Mouse (Mus musculus) neural tube, embryonic 11.5 days (tissue): Measurements from ENCODE around the gene Gstz1. TPM values are rescaled to one million over a fixed set of nuclear protein-coding genes. Genes with fewer than 3 reads are reported as not detected.

Experiments used
- ATAC-seq: fragments of 200-750 bp; cut with Nextera tagmentation; 2 replicates; pipeline ENCODE4 v1.8.0; 2017; ENCODE audit warnings: moderate number of reproducible peaks, mild to moderate bottlenecking, moderate TSS enrichment, moderate library complexity; ENCODE audit not compliant: insufficient read depth, low FRiP score, low TSS enrichment
- DNase-seq: peaks from one replicate; pipeline ENCODE4 v3.0.0-alpha.2; 2015; ENCODE audit warnings: low spot score
- H3K27ac ChIP-seq: fragments of 300-500 bp; sonication (generic); 2 replicates; pipeline ENCODE4 v1.5.1; 2014; ENCODE audit warnings: low read depth, mild to moderate bottlenecking, low read length
- H3K27me3 ChIP-seq: fragments of 300-500 bp; sonication (generic); 2 replicates; pipeline ENCODE4 v1.6.1; 2014; ENCODE audit warnings: mild to moderate bottlenecking, low read length, mixed read lengths; ENCODE audit not compliant: control insufficient read depth, insufficient read depth
- H3K36me3 ChIP-seq: fragments of 300-500 bp; sonication (generic); 2 replicates; pipeline ENCODE4 v1.6.1; 2014; ENCODE audit warnings: mild to moderate bottlenecking, low read length, moderate library complexity, mixed read lengths; ENCODE audit not compliant: control insufficient read depth, insufficient read depth
- H3K4me1 ChIP-seq: fragments of 300-500 bp; sonication (generic); 2 replicates; pipeline ENCODE4 v1.6.1; 2014; ENCODE audit warnings: low read length, mixed read lengths; ENCODE audit not compliant: control insufficient read depth, insufficient read depth
- H3K4me2 ChIP-seq: fragments of 300-500 bp; sonication (generic); 2 replicates; pipeline ENCODE4 v1.6.1; 2014; ENCODE audit warnings: low read depth, mild to moderate bottlenecking, moderate library complexity
- H3K4me3 ChIP-seq: fragments of 300-500 bp; sonication (generic); 2 replicates; pipeline ENCODE4 v1.5.1; 2014; ENCODE audit warnings: low read depth, low read length
- H3K9ac ChIP-seq: fragments of 300-500 bp; sonication (generic); 2 replicates; pipeline ENCODE4 v1.6.1; 2014; ENCODE audit warnings: mild to moderate bottlenecking, low read length
- H3K9me3 ChIP-seq: fragments of 300-500 bp; sonication (generic); 2 replicates; pipeline ENCODE4 v1.6.1; 2016; ENCODE audit warnings: low read length; ENCODE audit not compliant: control insufficient read depth
- WGBS: fragments of 180-500 bp; shearing (Covaris S2); extraction: QIAGEN DNeasy Blood & Tissue Kit; methylation state at CpG from one replicate; pipeline ENCODE4 v1.1.7; 2014; 5-methylcytosine and 5-hydroxymethylcytosine counted together
- polyA plus RNA-seq: library from polyadenylated mRNA; unstranded; fragments of >200 nt; fragmentation: Nextera tagmentation; extraction: Ambion mirVana; gene quantifications from 2 replicates; pipeline ENCODE4 v1.2.1, GENCODE M21; 2014

The Gstz1 gene
- 31.8 and 31.9 TPM in 2 replicates for polyA plus RNA-seq

- Histone ChIP-seq H3K9me3 (no peaks in the 10 kb centered on the region), H3K27ac (peak within 1 kb of the TSS; percentile 83), H3K4me3 (peak within 1 kb of the TSS; percentile 64), H3K36me3 (no peaks in the 10 kb centered on the region; the same call in 1 of the 2 replicates), H3K4me2 (peak within 1 kb of the TSS; percentile 49), H3K9ac (peak within 1 kb of the TSS; percentile 57), H3K4me1 (peaks cover 3% of the 10 kb centered on the region; the same call in 1 of the 2 replicates), H3K27me3 (no peaks in the 10 kb centered on the region)
- WGBS, result under 1% methylated on average over 27 of the region's 27 CpGs
- DNase-seq (peak; percentile 91), ATAC-seq (peak; percentile 92)
These were observed at the start of gene Gstz1 for GRCm38 (mm10) chr12:87146966-87147365. TSS of gene Gstz1 (plus strand) at chr12:87147165.

- no peak overlapping the region for H3K27ac ChIP-seq
- 84% methylated on average over 4 of the region's 4 CpGs for WGBS
- ATAC-seq, result no peak
These were observed 46.6 kb upstream of the Gstz1 start for GRCm38 (mm10) chr12:87100331-87100730.

GRCm38 (mm10) chr12:87102165-87102631 lies 44.8 kb upstream of the Gstz1 start, which contains the start of gene Ngb:
TSS of gene Ngb (minus strand) at chr12:87102539.
- 3% methylated on average over 32 of the region's 32 CpGs for WGBS
- no peak for ATAC-seq

More at GRCm38 (mm10) chr12:87100331-87100730, 46.6 kb upstream of the Gstz1 start:
- Histone ChIP-seq H3K4me3 (no peak overlapping the region), H3K9ac (no peak overlapping the region), H3K9me3 (no peaks in the 10 kb centered on the region), H3K4me2 (no peak overlapping the region), H3K36me3 (no peaks in the 10 kb centered on the region), H3K27me3 (peaks cover 14% of the 10 kb centered on the region), H3K4me1 (no peaks in the 10 kb centered on the region)
- DNase-seq, result no peak

GRCm38 (mm10) chr12:87103471-87103870 lies 43.5 kb upstream of the Gstz1 start:
- Histone ChIP-seq H3K9ac (no peak overlapping the region), H3K4me1 (no peaks in the 10 kb centered on the region), H3K27ac (no peak overlapping the region), H3K4me3 (no peak overlapping the region), H3K9me3 (no peaks in the 10 kb centered on the region), H3K27me3 (peaks cover 14% of the 10 kb centered on the region), H3K4me2 (no peak overlapping the region), H3K36me3 (no peaks in the 10 kb centered on the region)
- 91% methylated on average over 4 of the region's 4 CpGs for WGBS
- DNase-seq (no peak), ATAC-seq (no peak)

More at GRCm38 (mm10) chr12:87102165-87102631, 44.8 kb upstream of the Gstz1 start, which contains the start of gene Ngb:
- Histone ChIP-seq H3K9me3 (no peaks in the 10 kb centered on the region), H3K4me2 (peak within 1 kb of the TSS; percentile 36), H3K4me3 (no peak within 1 kb of the TSS), H3K4me1 (no peaks in the 10 kb centered on the region), H3K36me3 (no peaks in the 10 kb centered on the region), H3K27ac (no peak within 1 kb of the TSS), H3K9ac (no peak within 1 kb of the TSS), H3K27me3 (peaks cover 14% of the 10 kb centered on the region)
- no peak for DNase-seq

GRCm38 (mm10) chr12:87104796-87105195 lies 42.2 kb upstream of the Gstz1 start:
- no peak overlapping the region for H3K4me3 ChIP-seq
- no peak overlapping the region for H3K27ac ChIP-seq
- DNase-seq (no peak), ATAC-seq (no peak)
- no peaks in the 10 kb centered on the region for H3K36me3 ChIP-seq
- peaks cover 14% of the 10 kb centered on the region for H3K27me3 ChIP-seq
- H3K9ac ChIP-seq, result no peak overlapping the region
- H3K4me1 ChIP-seq, result no peaks in the 10 kb centered on the region
- H3K4me2 ChIP-seq, result no peak overlapping the region
- no peaks in the 10 kb centered on the region for H3K9me3 ChIP-seq
- WGBS, result 92% methylated on average over 4 of the region's 4 CpGs

GRCm38 (mm10) chr12:87107357-87107977 lies 39.5 kb upstream of the Gstz1 start:
- Histone ChIP-seq H3K4me2 (no peak overlapping the region), H3K36me3 (no peaks in the 10 kb centered on the region; the same call in 1 of the 2 replicates), H3K4me3 (no peak overlapping the region), H3K9ac (no peak overlapping the region), H3K27me3 (peaks cover 4% of the 10 kb centered on the region; the same call in 1 of the 2 replicates), H3K4me1 (no peaks in the 10 kb centered on the region), H3K9me3 (no peaks in the 10 kb centered on the region), H3K27ac (no peak overlapping the region)
- no peak for DNase-seq
- 42% methylated on average over 3 of the region's 3 CpGs for WGBS
- ATAC-seq, result no peak

- no peak for ATAC-seq
- Histone ChIP-seq H3K9me3 (no peaks in the 10 kb centered on the region), H3K4me1 (no peaks in the 10 kb centered on the region), H3K4me2 (no peak overlapping the region), H3K36me3 (peaks cover 3% of the 10 kb centered on the region; the same call in 1 of the 2 replicates), H3K4me3 (no peak overlapping the region), H3K27me3 (no peaks in the 10 kb centered on the region), H3K27ac (no peak overlapping the region), H3K9ac (no peak overlapping the region)
- WGBS, result 92% methylated on average over 4 of the region's 4 CpGs
- no peak for DNase-seq
These were observed 24.9 kb upstream of the Gstz1 start for GRCm38 (mm10) chr12:87121918-87122589.

GRCm38 (mm10) chr12:87127256-87127655 lies 19.7 kb upstream of the Gstz1 start:
- Histone ChIP-seq H3K36me3 (peaks cover 3% of the 10 kb centered on the region; the same call in 1 of the 2 replicates), H3K4me3 (no peak overlapping the region), H3K9me3 (no peaks in the 10 kb centered on the region), H3K4me1 (no peaks in the 10 kb centered on the region), H3K27ac (no peak overlapping the region), H3K27me3 (no peaks in the 10 kb centered on the region), H3K9ac (no peak overlapping the region), H3K4me2 (no peak overlapping the region)
- 86% methylated on average over 4 of the region's 4 CpGs for WGBS
- DNase-seq (no peak), ATAC-seq (no peak)
